Mouse (Mus musculus): Measurements from ENCODE around the gene Setd1a.
"Not testable (repeated sequence)": the region's sequence is repeated elsewhere in the genome, so short reads cannot be mapped to it uniquely, and the experiment has no call there.

Gene Setd1a

DNA sequence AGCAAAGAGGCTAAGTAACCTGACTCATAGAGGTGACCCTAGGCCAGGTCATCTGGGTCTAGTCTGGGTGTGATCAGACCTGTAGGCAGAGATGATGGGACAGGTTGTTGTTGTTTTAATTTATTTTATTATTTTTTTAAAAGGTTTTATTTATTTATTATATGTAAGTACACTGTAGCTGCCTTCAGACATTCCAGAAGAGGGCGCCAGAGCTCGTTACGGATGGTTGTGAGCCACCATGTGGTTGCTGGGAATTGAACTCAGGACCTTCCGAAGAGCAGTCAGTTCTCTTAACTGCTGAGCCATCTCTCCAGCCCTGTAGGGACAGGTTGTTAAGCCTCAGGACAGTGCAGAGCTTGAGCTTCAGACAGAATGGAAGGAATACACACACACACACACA lies 61.4 kb downstream of the Setd1a start:
- DNase-seq (ENCODE audit: low spot score) = not testable (repeated sequence)

GRCm38 (mm10) chr7:127840031-127840430 lies 63.6 kb downstream of the Setd1a start:
- not testable (repeated sequence) for DNase-seq (ENCODE audit: low spot score)

- DNase-seq (ENCODE audit: low spot score) = peak; percentile 36
Measured at GRCm38 (mm10) chr7:127840886-127841285, 64.4 kb downstream of the Setd1a start.

- DNase-seq (ENCODE audit: low spot score) = peak; percentile 80
Measured at GRCm38 (mm10) chr7:127841340-127842000, 65.0 kb downstream of the Setd1a start.

GRCm38 (mm10) chr7:127842001-127842718 lies 65.7 kb downstream of the Setd1a start:
- DNase-seq (ENCODE audit: low spot score) = peak; percentile 74
